Mouse (Mus musculus): ENCODE data around the gene Layn. TPM values are rescaled to one million over a fixed set of nuclear protein-coding genes. Genes with fewer than 3 reads are reported as not detected.

Layn gene
- 0.72 and 0.84 TPM in 2 replicates for polyA plus RNA-seq (2014; fragmentation: Nextera tagmentation; extraction: Ambion mirVana)

- Histone ChIP-seq H3K27ac (replicated peaks; ENCODE audit: low read depth, low read length) (no peak within 1 kb of the TSS), H3K9ac (replicated peaks; ENCODE audit: low read length) (peak within 1 kb of the TSS; percentile 31), H3K9me3 (ENCODE audit: control insufficient read depth, low read length) (no peaks in the 10 kb centered on the region), H3K4me2 (ENCODE audit: low read length) (peak within 1 kb of the TSS; percentile 64), H3K4me3 (replicated peaks; ENCODE audit: low read depth, low read length) (peak within 1 kb of the TSS; percentile 30), H3K27me3 (ENCODE audit: control insufficient read depth, insufficient read depth, low read length) (no peaks in the 10 kb centered on the region; the same call in 1 of the 2 replicates), H3K4me1 (ENCODE audit: control insufficient read depth, insufficient read depth, low read length) (peaks cover 13% of the 10 kb centered on the region), H3K36me3 (ENCODE audit: control insufficient read depth, insufficient read depth, low read length) (no peaks in the 10 kb centered on the region)
- peak; percentile 73; the same call in 1 of the 2 replicates for ATAC-seq (ENCODE audit: low FRiP score, low TSS enrichment)
- WGBS, result under 1% methylated on average over 14 of the region's 14 CpGs
- peak; percentile 74 for DNase-seq
Measured at GRCm38 (mm10) chr9:51076979-51077315, at the start of gene Layn. Gene Layn, minus strand, starts transcription at chr9:51077094.

- no peak for DNase-seq
- no peak overlapping the region for H3K9ac ChIP-seq (replicated peaks; ENCODE audit: low read length)
- H3K4me2 ChIP-seq (ENCODE audit: low read length), result no peak overlapping the region
- H3K27me3 ChIP-seq (ENCODE audit: control insufficient read depth, insufficient read depth, low read length), result no peaks in the 10 kb centered on the region
- H3K36me3 ChIP-seq (ENCODE audit: control insufficient read depth, insufficient read depth, low read length), result no peaks in the 10 kb centered on the region
- no peak for ATAC-seq (ENCODE audit: low FRiP score, low TSS enrichment)
- no peak overlapping the region for H3K4me3 ChIP-seq (replicated peaks; ENCODE audit: low read depth, low read length)
- WGBS, result 68% methylated on average over 4 of the region's 4 CpGs
- H3K27ac ChIP-seq (replicated peaks; ENCODE audit: low read depth, low read length), result no peak overlapping the region
- no peaks in the 10 kb centered on the region for H3K9me3 ChIP-seq (ENCODE audit: control insufficient read depth, low read length)
- no peaks in the 10 kb centered on the region for H3K4me1 ChIP-seq (ENCODE audit: control insufficient read depth, insufficient read depth, low read length)
Measured at GRCm38 (mm10) chr9:51114767-51115166, 37.9 kb upstream of the Layn start.

- H3K36me3 ChIP-seq (ENCODE audit: control insufficient read depth, insufficient read depth, low read length), result no peaks in the 10 kb centered on the region
- DNase-seq (no peak), ATAC-seq (ENCODE audit: low FRiP score, low TSS enrichment) (no peak)
- no peak overlapping the region for H3K4me2 ChIP-seq (ENCODE audit: low read length)
- H3K9me3 ChIP-seq (ENCODE audit: control insufficient read depth, low read length), result no peaks in the 10 kb centered on the region
- H3K4me1 ChIP-seq (ENCODE audit: control insufficient read depth, insufficient read depth, low read length), result 0 out of 2 replicates have a peak, but pooled peaks cover 9% of the 10 kb centered on the region
- 88% methylated on average over 2 of the region's 2 CpGs for WGBS
- H3K27ac ChIP-seq (replicated peaks; ENCODE audit: low read depth, low read length), result no peak overlapping the region
- no peak overlapping the region for H3K9ac ChIP-seq (replicated peaks; ENCODE audit: low read length)
- H3K27me3 ChIP-seq (ENCODE audit: control insufficient read depth, insufficient read depth, low read length), result 0 out of 2 replicates have a peak, but pooled peaks cover 6% of the 10 kb centered on the region
- H3K4me3 ChIP-seq (replicated peaks; ENCODE audit: low read depth, low read length), result no peak overlapping the region
Measured at GRCm38 (mm10) chr9:51105751-51106150, 28.9 kb upstream of the Layn start.

- 11% methylated on average over 30 of the region's 30 CpGs for WGBS
- no peaks in the 10 kb centered on the region for H3K36me3 ChIP-seq (ENCODE audit: control insufficient read depth, insufficient read depth, low read length)
- H3K9ac ChIP-seq (replicated peaks; ENCODE audit: low read length), result peak overlapping the region; percentile 64
- 0 out of 2 replicates have a peak, but pooled peaks cover 9% of the 10 kb centered on the region for H3K4me1 ChIP-seq (ENCODE audit: control insufficient read depth, insufficient read depth, low read length)
- DNase-seq, result peak; percentile 53
- ATAC-seq (ENCODE audit: low FRiP score, low TSS enrichment), result peak; percentile 53; the same call in 1 of the 2 replicates
- H3K4me3 ChIP-seq (replicated peaks; ENCODE audit: low read depth, low read length), result peak overlapping the region; percentile 54
- 0 out of 2 replicates have a peak, but pooled peaks cover 6% of the 10 kb centered on the region for H3K27me3 ChIP-seq (ENCODE audit: control insufficient read depth, insufficient read depth, low read length)
- H3K27ac ChIP-seq (replicated peaks; ENCODE audit: low read depth, low read length), result no peak overlapping the region
- peak overlapping the region; percentile 100 for H3K4me2 ChIP-seq (ENCODE audit: low read length)
- H3K9me3 ChIP-seq (ENCODE audit: control insufficient read depth, low read length), result no peaks in the 10 kb centered on the region
Measured at GRCm38 (mm10) chr9:51103808-51104514, 27.1 kb upstream of the Layn start.

- no peaks in the 10 kb centered on the region for H3K36me3 ChIP-seq (ENCODE audit: control insufficient read depth, insufficient read depth, low read length)
- 0 out of 2 replicates have a peak, but pooled peaks cover 9% of the 10 kb centered on the region for H3K4me1 ChIP-seq (ENCODE audit: control insufficient read depth, insufficient read depth, low read length)
- no peak overlapping the region for H3K27ac ChIP-seq (replicated peaks; ENCODE audit: low read depth, low read length)
- 2% methylated on average over 44 of the region's 44 CpGs for WGBS
- H3K4me3 ChIP-seq (replicated peaks; ENCODE audit: low read depth, low read length), result peak overlapping the region; percentile 54
- peak overlapping the region; percentile 100 for H3K4me2 ChIP-seq (ENCODE audit: low read length)
- DNase-seq, result peak; percentile 79
- H3K27me3 ChIP-seq (ENCODE audit: control insufficient read depth, insufficient read depth, low read length), result 0 out of 2 replicates have a peak, but pooled peaks cover 6% of the 10 kb centered on the region
- peak overlapping the region; percentile 64 for H3K9ac ChIP-seq (replicated peaks; ENCODE audit: low read length)
- no peaks in the 10 kb centered on the region for H3K9me3 ChIP-seq (ENCODE audit: control insufficient read depth, low read length)
- ATAC-seq (ENCODE audit: low FRiP score, low TSS enrichment), result peak; percentile 70
Measured at GRCm38 (mm10) chr9:51102963-51103807, 26.3 kb upstream of the Layn start.

- Histone ChIP-seq H3K4me3 (replicated peaks; ENCODE audit: low read depth, low read length) (peak within 1 kb of the TSS; percentile 54), H3K9ac (replicated peaks; ENCODE audit: low read length) (no peak within 1 kb of the TSS; the same call in 1 of the 2 replicates), H3K4me2 (ENCODE audit: low read length) (peak within 1 kb of the TSS; percentile 100), H3K27ac (replicated peaks; ENCODE audit: low read depth, low read length) (no peak within 1 kb of the TSS), H3K9me3 (ENCODE audit: control insufficient read depth, low read length) (no peaks in the 10 kb centered on the region), H3K4me1 (ENCODE audit: control insufficient read depth, insufficient read depth, low read length) (0 out of 2 replicates have a peak, but pooled peaks cover 9% of the 10 kb centered on the region), H3K36me3 (ENCODE audit: control insufficient read depth, insufficient read depth, low read length) (no peaks in the 10 kb centered on the region), H3K27me3 (ENCODE audit: control insufficient read depth, insufficient read depth, low read length) (0 out of 2 replicates have a peak, but pooled peaks cover 6% of the 10 kb centered on the region)
- WGBS, result 7% methylated on average over 27 of the region's 27 CpGs
- peak; percentile 84 for DNase-seq
- peak; percentile 37; the same call in 1 of the 2 replicates for ATAC-seq (ENCODE audit: low FRiP score, low TSS enrichment)
Measured at GRCm38 (mm10) chr9:51101756-51102425, 25.0 kb upstream of the Layn start, which contains the start of gene 4833427G06Rik. Gene 4833427G06Rik, minus strand, starts transcription at chr9:51102078.

GRCm38 (mm10) chr9:51096306-51096705 lies 19.4 kb upstream of the Layn start:
- no peak for DNase-seq
- Histone ChIP-seq H3K9ac (replicated peaks; ENCODE audit: low read length) (no peak overlapping the region), H3K4me3 (replicated peaks; ENCODE audit: low read depth, low read length) (no peak overlapping the region), H3K4me1 (ENCODE audit: control insufficient read depth, insufficient read depth, low read length) (no peaks in the 10 kb centered on the region), H3K27me3 (ENCODE audit: control insufficient read depth, insufficient read depth, low read length) (no peaks in the 10 kb centered on the region), H3K27ac (replicated peaks; ENCODE audit: low read depth, low read length) (no peak overlapping the region), H3K9me3 (ENCODE audit: control insufficient read depth, low read length) (no peaks in the 10 kb centered on the region), H3K36me3 (ENCODE audit: control insufficient read depth, insufficient read depth, low read length) (no peaks in the 10 kb centered on the region), H3K4me2 (ENCODE audit: low read length) (no peak overlapping the region)
- WGBS, result 71% methylated on average over 2 of the region's 2 CpGs
- ATAC-seq (ENCODE audit: low FRiP score, low TSS enrichment), result no peak

- Histone ChIP-seq H3K27me3 (ENCODE audit: control insufficient read depth, insufficient read depth, low read length) (no peaks in the 10 kb centered on the region), H3K36me3 (ENCODE audit: control insufficient read depth, insufficient read depth, low read length) (no peaks in the 10 kb centered on the region), H3K9ac (replicated peaks; ENCODE audit: low read length) (no peak overlapping the region), H3K4me1 (ENCODE audit: control insufficient read depth, insufficient read depth, low read length) (no peaks in the 10 kb centered on the region), H3K9me3 (ENCODE audit: control insufficient read depth, low read length) (no peaks in the 10 kb centered on the region), H3K4me3 (replicated peaks; ENCODE audit: low read depth, low read length) (no peak overlapping the region), H3K4me2 (ENCODE audit: low read length) (no peak overlapping the region), H3K27ac (replicated peaks; ENCODE audit: low read depth, low read length) (no peak overlapping the region)
- 80% methylated on average over 5 of the region's 5 CpGs for WGBS
- ATAC-seq (ENCODE audit: low FRiP score, low TSS enrichment), result no peak
- no peak for DNase-seq
Measured at GRCm38 (mm10) chr9:51093697-51094096, 16.8 kb upstream of the Layn start.
